Mouse (Mus musculus) myocyte (in vitro differentiated cells): Measurements from ENCODE around the gene Tex261. TPM values are rescaled to one million over a fixed set of nuclear protein-coding genes. Genes with fewer than 3 reads are reported as not detected.

Experiments
- H3K27me3 ChIP-seq: one replicate; pipeline ENCODE4 v1.6.1; 2011; ENCODE audit not compliant: control insufficient read depth, insufficient read depth, insufficient read length
- H3K36me3 ChIP-seq: one replicate; pipeline ENCODE4 v1.6.1; 2011; ENCODE audit not compliant: control insufficient read depth, insufficient read depth
- H3K4me2 ChIP-seq: one replicate; pipeline ENCODE4 v1.6.1; 2011; ENCODE audit warnings: low read depth, control low read depth
- H3K4me3 ChIP-seq: one replicate; pipeline ENCODE4 v1.5.1; 2011; ENCODE audit warnings: mild to moderate bottlenecking, control low read depth, moderate library complexity
- H3K79me2 ChIP-seq: one replicate; pipeline ENCODE4 v1.6.1; 2011; ENCODE audit not compliant: control insufficient read depth, insufficient read depth
- H3ac ChIP-seq: one replicate; pipeline ENCODE4 v1.6.1; 2011; ENCODE audit not compliant: control insufficient read depth, insufficient read length
- CEBPB ChIP-seq: IDR thresholded peaks from 2 replicates; pipeline ENCODE4 v1.6.1; 2011; ENCODE audit warnings: mild to moderate bottlenecking, moderate library complexity; ENCODE audit not compliant: poor library complexity, insufficient read depth, severe bottlenecking
- E2F4 ChIP-seq: IDR thresholded peaks from one replicate; pipeline ENCODE4 v1.6.1; 2011; ENCODE audit warnings: mild to moderate bottlenecking, control low read depth, moderate library complexity; ENCODE audit not compliant: insufficient read depth
- MAX ChIP-seq: IDR thresholded peaks from one replicate; pipeline ENCODE4 v1.6.1; 2011; ENCODE audit warnings: low read depth, mild to moderate bottlenecking, control low read depth
- MYOD1 ChIP-seq, 3 experiments: IDR thresholded peaks; one replicate each; pipeline ENCODE4 v1.6.1; 2011; ENCODE audit warnings: control low read depth in 2 of 3, low read depth in 2 of 3, mild to moderate bottlenecking in 2 of 3, moderate library complexity in 1 of 3; ENCODE audit not compliant: insufficient read length in 2 of 3, control insufficient read depth in 1 of 3
- MYOG ChIP-seq, 3 experiments: IDR thresholded peaks; one replicate each; pipeline ENCODE4 v1.6.1; 2011; ENCODE audit warnings: control low read depth in 2 of 3, low read depth in 2 of 3, mild to moderate bottlenecking in 2 of 3; ENCODE audit not compliant: insufficient read length in 2 of 3, control insufficient read depth in 1 of 3, insufficient read depth in 1 of 3
- POLR2A ChIP-seq: IDR thresholded peaks from one replicate; pipeline ENCODE4 v1.6.1; 2011; ENCODE audit warnings: low read depth, mild to moderate bottlenecking, control low read depth, moderate library complexity; ENCODE audit not compliant: insufficient read length
- POLR2AphosphoS2 ChIP-seq: IDR thresholded peaks from one replicate; pipeline ENCODE4 v1.6.1; 2011; ENCODE audit warnings: low read depth, control low read depth; ENCODE audit not compliant: insufficient read length
- REST ChIP-seq: IDR thresholded peaks from one replicate; pipeline ENCODE4 v1.6.1; 2011; ENCODE audit warnings: mild to moderate bottlenecking, control low read depth, moderate library complexity; ENCODE audit not compliant: insufficient read depth, insufficient read length
- SRF ChIP-seq: IDR thresholded peaks from one replicate; pipeline ENCODE4 v1.6.1; 2011; ENCODE audit warnings: low read depth; ENCODE audit not compliant: control insufficient read depth, insufficient read length
- TCF12 ChIP-seq: IDR thresholded peaks from one replicate; pipeline ENCODE4 v1.6.1; 2011; ENCODE audit warnings: mild to moderate bottlenecking, control low read depth; ENCODE audit not compliant: poor library complexity, insufficient read depth, severe bottlenecking
- TCF3 ChIP-seq: IDR thresholded peaks from one replicate; pipeline ENCODE4 v1.6.1; 2011; ENCODE audit warnings: low read depth, control low read depth; ENCODE audit not compliant: insufficient read length
- USF1 ChIP-seq: IDR thresholded peaks from one replicate; pipeline ENCODE4 v1.6.1; 2011; ENCODE audit warnings: low read depth, mild to moderate bottlenecking, control low read depth, moderate library complexity
- polyA plus RNA-seq: library from polyadenylated mRNA; unstranded; fragments of >200 nt; fragmentation: generic; extraction: Trizol; gene quantifications from one replicate; pipeline ENCODE4 v1.2.1, GENCODE M21; 2012; ENCODE audit warnings: missing spikeins

The Tex261 gene
- polyA plus RNA-seq, 1 experiment = 70.7 TPM

DNA sequence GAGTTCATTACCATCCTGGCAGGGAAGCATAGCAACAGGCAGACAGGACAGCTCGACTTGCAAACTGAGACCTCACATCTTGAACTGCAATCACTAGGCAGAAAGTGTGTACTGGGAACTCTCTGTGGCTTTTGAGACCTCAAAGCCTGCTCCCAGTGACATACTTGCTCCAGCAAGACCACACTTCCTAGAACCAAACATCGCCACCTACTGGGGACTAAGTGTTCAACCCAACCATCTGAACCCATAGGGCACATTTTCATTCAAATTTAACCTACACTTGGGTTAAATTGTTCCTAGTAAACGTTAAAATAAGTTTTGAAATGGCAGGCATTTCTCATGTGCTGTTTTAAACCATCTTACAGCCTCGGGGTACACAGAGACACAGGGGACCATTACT lies 48.4 kb downstream of the Tex261 start:
- Histone ChIP-seq H3K4me3 (no peak overlapping the region), H3K27me3 (peaks cover 4% of the 10 kb centered on the region), H3K36me3 (no peaks in the 10 kb centered on the region), H3K4me2 (no peak overlapping the region), H3K79me2 (no peaks in the 10 kb centered on the region), H3ac (no peak overlapping the region)
- TF ChIP-seq REST = no peak
- no peak for TF ChIP-seq TCF12
- no peak for TF ChIP-seq E2F4
- no peak for TF ChIP-seq SRF

DNA sequence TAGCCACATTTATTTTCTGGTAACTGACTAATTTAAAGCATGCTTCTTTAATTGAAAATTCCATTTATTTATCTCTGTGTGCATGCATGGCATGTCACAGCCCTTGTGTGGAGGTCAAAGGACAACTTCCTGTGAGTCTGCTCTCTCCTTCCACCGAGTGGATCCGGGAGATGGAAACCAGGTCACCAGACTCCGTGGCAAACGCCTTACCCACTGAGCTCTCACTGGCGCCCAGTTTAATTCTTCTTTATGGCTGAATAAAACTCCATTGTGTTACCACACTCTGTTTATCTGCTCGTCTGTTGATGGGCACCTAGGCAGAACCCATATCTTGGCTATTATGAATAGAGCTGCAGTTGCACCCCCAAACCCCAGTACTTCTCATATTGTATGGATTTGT lies 53.1 kb downstream of the Tex261 start:
- Histone ChIP-seq H3K27me3 (peaks cover 37% of the 10 kb centered on the region), H3K4me3 (no peak overlapping the region), H3ac (no peak overlapping the region), H3K36me3 (no peaks in the 10 kb centered on the region), H3K4me2 (no peak overlapping the region), H3K79me2 (no peaks in the 10 kb centered on the region)
- TF ChIP-seq MAX (no peak), TCF3 (no peak), MYOD1 (IDR thresholded peaks at IDR 0.05; ENCODE audit: control insufficient read depth in 1 of 3, insufficient read length in 2 of 3, low read depth in 2 of 3) (no peak), TCF12 (no peak), POLR2AphosphoS2 (no peak), E2F4 (no peak), POLR2A (no peak), MYOG (IDR thresholded peaks at IDR 0.05; ENCODE audit: control insufficient read depth in 1 of 3, insufficient read depth in 1 of 3, insufficient read length in 2 of 3, low read depth in 2 of 3) (no peak), REST (no peak), CEBPB (no peak), USF1 (no peak), SRF (no peak)

Other genes starting within 250 kb of the Tex261 start
- gene Actg2, start 239.5 kb downstream of the Tex261 start, polyA plus RNA-seq = 80.1 TPM
- gene Stambp, start 203.1 kb downstream of the Tex261 start, polyA plus RNA-seq = 8.8 TPM
- gene Clec4f, start 119.6 kb downstream of the Tex261 start, polyA plus RNA-seq = not detected
- gene Cd207, start 98.0 kb downstream of the Tex261 start, polyA plus RNA-seq = not detected
- 0.66 TPM for gene Vax2, start 64.5 kb downstream of the Tex261 start, polyA plus RNA-seq
- gene Atp6v1b1, start 32.8 kb downstream of the Tex261 start, polyA plus RNA-seq = not detected
- 0.05 TPM for gene Ankrd53, start 13.2 kb downstream of the Tex261 start, polyA plus RNA-seq
- gene Nagk, start 19.2 kb upstream of the Tex261 start, polyA plus RNA-seq = 42.9 TPM
- 14.4 TPM for gene Paip2b, start 55.9 kb upstream of the Tex261 start, polyA plus RNA-seq
- gene Zfp638, start 91.3 kb upstream of the Tex261 start, polyA plus RNA-seq = 6.0 TPM
- 35.5 TPM for gene Dysf, start 232.8 kb upstream of the Tex261 start, polyA plus RNA-seq